Mouse (Mus musculus) adipocyte (in vitro differentiated cells): ENCODE data around the gene Zzef1.

Experiments used
- DNase-seq: peaks from one replicate; pipeline ENCODE4 v3.0.0-alpha.2; 2016; ENCODE audit warnings: low spot score

Gene Zzef1

DNA sequence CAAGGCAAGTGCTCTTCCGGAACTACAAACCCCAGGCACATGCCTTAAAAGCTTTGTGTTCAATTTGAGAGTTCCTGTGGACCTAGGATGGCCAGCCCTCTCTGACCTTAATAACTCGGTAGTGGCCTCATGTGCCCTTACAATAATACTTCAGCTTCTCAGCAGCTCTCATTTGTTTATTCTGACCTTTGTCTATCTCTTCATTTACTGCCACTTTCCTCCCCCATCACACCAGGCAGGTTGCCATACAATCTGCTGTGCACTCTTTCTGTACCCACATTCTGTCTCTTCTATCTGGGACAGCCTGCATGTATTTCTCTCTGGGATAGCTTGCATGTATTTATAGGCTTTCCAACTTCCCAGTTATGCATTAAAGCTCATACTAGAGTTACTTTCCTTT is 10.5 kb downstream of the Zzef1 start:
- DNase-seq, result peak; percentile 61

DNA sequence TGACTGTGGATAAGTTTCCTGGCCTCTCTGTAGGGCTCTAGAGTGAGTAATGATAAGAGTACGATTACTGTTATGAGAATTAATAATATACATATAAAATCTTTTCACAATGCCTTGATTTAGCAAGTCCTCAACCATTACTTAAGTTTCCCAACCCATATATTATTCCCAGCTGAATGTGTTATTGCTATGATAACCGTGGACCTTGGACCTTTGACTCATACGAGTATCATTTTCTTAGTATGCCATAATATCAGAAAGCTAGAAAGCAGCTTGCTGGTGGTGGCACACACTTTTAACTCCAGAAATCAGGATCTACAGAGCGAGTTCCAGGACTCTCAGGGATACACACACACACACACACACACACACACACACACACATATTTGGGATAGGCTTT is 12.0 kb downstream of the Zzef1 start:
- DNase-seq, result no peak

DNA sequence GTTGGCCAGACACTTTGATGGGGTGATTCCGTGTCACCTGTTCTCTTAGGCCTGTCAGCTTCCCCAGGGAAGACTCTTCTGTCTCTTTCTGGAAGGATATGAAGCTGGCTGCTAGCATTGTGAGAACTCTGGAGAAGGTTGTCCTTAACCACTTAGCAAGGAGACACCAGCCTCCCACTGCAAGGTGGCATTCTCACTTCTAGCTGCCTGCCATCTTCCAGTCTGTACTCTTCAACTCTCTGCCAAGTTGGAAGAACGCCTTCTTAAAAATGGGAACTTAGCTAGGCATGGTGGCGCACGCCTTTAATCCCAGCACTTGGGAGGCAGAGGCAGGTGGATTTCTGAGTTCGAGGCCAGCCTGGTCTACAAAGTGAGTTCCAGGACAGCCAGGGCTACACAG is 17.7 kb downstream of the Zzef1 start:
- DNase-seq, result no peak

DNA sequence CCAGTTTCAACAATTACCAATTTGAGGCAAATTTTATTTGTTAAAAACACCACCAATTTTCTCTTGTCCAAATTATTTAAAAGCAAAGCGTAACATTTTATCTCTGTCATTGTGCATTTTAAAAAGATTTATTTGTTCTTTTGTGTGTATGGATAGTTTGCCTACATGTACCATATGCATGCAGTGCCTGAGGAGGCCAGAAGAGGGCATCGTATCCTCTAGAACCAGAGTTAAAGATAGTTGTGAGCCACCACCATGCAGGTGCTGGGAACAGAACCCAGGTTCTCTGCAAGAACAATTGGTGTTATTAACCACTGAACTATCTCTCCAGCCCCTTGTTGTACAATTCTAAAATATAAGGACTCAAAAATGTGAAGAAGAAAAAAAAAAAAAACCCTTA is 18.2 kb downstream of the Zzef1 start:
- no peak for DNase-seq

DNA sequence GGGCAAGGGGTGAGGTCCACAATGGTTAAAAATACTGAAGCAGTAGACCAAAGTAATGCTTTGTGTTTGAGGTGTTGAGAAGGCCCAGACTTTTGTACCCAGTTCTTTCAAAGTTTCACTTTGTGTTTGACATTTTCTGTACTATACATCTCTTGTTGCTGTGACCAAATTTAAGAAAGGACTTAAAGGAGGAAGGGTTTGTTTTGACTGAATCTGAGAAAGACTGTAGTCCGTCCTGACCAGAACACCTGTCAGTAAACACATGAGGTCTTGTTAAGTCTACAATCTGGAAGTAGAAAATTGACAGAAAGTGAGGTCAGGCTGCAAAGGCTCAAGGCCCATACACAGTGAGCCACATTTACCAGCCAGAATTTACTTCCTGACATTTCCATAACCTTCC is 20.8 kb downstream of the Zzef1 start:
- DNase-seq, result no peak

DNA sequence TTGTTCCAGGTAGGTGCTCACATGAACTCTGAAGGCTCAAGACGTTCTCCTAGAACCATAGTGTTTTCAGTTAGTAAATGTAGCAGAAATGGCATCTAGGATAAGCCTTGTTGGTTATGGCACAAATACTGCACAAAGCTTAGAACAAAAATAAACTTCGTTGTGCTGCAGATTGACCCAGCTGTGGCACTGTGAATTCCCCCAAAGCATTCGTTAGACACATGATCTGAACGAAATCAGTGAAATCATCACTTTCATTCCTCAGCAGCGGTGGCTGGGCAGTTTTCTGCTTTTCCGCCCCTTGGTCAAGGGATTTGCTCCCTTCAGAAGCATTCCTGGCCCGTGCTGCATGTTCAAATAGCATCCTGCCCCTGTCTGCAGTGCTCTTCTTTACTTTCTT is 22.0 kb downstream of the Zzef1 start:
- no peak for DNase-seq

DNA sequence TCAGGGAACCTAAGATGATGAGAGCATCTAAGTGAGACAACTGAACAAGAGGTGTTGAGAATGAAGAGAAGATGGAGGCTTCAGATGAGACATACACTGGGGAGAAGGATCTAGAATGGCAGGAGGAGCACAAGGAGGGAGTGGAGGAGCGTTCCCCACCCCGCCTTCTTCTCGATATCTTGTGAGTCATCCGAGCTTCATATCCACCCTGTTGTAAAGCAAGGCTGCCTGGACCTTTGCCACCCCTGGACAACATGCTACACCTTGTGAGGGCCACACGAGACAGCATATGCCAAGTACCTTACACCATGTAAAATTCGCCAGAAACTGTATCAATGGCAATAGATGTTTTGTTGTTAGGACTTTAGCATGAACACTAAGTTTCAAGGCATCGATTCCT is 25.0 kb downstream of the Zzef1 start:
- no peak for DNase-seq

DNA sequence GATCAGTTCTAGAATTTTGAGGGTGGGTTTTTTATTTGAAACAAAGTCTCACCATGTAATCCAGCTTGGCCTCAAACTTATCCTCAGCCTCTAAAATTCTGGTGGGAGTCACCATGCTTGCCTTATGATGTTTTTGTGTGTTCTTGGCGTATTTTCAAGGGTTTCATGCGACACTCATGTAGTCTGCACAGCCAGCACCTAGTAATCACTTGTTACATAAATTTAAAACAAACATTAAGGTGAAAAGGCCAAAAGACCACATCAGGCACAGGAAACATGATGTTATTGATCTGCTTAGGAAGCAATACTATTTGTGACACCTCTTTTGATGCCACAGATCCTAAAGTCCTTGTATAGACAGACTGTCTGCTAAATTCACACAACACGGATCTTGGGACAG is 33.8 kb downstream of the Zzef1 start:
- DNase-seq, result no peak

DNA sequence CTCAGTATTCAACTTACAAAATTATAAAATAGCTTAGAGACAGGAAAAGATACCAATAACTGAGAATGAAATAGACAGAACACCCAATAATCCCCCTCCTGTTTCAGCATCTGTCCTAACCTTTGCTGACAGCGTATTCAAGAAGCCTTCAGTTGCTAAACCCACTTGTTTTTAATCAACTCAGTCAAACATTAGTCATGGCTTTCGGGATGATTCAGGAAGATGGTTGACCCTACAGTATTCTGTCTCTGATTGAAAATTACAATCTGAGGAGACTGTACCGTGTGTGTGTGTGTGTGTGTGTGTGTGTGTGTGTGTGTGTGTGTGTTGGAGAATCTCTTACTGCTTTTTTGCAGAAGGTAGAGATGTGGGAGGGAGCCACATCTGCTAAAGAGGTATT is 46.7 kb downstream of the Zzef1 start:
- no peak for DNase-seq

DNA sequence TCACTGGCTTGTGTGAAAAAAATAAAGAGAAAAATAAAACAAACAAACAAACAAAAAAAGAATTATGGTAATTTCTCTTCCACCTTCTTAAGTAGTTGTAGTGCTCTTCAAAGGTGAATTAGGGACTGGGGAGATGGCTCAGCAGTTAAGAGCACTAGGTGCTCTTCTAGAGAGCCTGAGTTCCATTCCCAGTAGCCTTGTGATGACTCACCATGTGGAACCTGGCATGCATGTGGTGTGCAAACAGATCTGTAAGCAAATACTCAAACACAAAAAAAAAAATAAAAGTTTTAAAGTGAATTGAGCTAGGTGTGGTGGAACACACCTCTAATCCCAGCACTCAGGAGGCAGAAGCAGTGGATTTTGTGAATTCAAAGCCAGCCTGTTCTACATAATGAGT is 47.5 kb downstream of the Zzef1 start:
- no peak for DNase-seq

DNA sequence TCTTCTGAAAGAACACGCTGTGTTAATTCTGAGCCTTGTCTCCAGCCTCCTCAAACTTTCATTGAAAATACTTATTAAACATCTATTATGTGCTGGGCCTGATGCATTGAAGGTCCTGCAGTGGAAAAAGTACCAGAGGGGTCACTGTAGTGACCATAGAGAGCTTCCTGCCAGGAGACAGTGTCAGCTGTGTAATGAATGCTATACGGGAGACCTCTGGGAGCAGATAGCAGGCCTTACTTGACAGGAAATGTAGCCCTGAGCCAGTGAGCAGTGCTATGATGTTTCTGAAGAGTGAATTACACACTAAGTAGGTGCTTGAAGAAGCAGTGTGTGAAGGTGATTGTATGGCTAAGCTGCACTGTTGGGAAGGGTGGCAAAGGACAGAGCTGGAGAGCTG is 49.5 kb downstream of the Zzef1 start:
- no peak for DNase-seq

DNA sequence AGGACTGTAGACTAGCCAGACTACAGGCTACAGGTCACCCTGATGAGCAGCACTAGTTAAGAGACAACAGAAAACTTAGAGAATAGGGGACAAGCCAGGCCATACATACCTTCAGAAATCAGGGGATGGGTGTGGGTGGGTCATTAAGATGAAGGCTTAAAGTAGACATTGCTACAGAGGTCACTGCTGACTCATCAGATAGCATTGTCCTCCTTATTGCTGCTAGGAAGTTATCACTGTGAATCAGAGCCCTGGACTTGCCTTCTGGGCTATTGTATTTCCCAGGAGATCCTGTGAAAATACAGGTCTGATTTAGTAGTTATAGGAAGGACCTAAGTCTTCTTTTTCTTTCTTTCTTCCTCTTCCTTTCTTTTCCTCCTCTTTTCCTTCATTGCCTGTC is 50.7 kb downstream of the Zzef1 start:
- no peak for DNase-seq

DNA sequence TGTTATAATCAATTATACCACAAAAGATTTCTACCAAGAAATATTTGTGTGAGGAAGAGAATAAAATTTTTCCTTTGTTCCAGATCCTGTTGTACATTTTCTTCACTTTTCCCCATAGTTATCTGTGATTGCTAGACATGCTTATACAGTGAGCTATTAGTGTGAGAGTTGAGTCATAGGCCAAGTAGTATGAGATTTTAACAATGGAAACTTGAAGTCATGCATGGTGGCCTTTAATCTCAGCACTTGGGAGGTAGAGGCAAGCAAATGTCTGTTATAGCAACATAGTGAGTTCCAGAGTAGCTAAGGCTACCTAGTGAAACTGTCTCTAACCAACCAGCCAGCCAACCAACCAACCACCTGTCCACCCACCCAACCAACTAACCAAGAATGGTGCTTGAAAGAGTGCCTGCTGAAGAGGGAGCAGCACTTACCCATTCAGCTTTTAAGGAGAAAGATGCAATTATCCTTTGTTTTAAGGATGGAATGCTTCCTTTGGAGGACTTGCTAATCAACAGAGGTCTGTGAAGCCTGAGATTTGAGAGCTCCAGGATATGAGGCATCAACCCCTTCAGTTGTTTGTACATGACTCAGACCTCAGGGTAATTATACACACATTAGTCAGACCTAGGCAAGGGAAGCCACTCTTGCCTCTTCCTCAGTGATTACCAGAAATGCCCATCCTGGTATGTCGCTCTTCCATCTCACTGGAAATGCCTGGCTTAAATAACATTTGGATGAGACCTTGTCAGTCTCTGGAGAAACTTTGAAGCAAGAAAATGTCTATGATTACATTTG is 52.0 kb downstream of the Zzef1 start:
- no peak for DNase-seq

DNA sequence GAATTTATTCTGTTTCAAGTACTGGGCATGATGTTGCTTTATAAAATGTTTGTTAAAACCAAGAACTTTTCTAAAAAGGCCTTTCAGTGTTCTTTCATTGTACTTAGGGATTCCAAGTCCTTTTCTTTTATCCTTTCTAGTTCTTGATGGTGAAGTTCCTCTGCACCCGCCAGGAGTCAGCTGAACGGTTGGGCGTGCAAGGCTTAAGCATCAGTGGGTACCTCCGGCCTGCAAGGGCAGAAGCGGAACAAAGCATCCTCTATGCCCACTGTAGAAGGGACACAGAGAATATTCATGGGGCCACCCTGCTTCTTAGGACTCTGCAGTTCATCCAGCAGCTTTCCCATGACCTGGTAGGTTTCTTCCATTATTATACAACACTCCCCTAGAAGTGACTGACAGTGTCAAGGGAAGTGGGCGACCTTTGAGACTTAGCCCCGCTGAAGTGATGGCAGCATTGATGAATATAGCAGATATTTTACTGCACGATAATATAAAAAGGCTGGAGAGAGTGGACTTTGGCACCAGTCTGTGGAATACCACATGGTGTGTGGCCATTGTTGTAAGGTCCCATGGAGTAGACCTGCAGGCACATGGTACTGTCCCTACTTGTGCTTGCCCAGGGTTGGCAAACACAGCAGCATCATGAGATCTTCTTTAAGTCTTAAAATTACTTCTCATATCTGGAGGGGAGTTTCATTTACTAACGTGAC is 54.5 kb downstream of the Zzef1 start:
- DNase-seq, result no peak

DNA sequence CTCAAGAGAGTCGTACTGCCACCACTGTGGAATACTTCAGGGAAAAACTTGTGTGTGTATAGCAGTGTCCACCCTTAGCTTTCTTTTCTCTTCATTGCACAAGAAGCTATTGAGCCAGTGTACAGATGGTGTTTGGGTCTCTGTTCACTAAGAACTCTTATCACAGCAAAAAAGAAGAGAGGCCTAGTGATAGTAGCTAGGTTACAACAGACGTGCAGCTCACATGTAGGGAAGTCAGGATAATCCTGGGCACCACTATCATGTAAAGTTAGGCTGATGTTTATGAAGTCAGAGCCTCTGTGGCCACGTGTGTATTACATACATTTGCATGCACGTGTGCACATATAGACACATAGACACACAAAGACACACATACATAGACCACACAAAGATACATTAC is 55.2 kb downstream of the Zzef1 start:
- no peak for DNase-seq

DNA sequence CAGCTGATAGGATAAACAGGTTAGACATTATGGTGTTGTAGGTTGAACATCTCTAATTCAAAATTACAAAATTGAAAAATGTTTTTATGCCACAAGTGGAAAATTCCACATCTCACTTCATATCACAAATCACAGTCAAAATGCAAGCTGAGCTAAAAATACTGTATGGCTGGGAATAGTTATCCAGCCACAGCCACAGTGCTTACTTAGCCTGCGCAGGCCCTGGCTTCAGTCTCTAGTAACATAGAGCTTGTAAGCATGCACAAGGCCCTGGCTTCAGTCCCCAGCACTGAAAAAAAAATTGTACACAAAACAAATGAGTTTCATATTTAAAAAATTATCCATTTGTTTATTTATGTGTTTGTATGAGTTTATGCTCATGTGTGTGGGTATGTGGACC is 56.1 kb downstream of the Zzef1 start:
- no peak for DNase-seq

DNA sequence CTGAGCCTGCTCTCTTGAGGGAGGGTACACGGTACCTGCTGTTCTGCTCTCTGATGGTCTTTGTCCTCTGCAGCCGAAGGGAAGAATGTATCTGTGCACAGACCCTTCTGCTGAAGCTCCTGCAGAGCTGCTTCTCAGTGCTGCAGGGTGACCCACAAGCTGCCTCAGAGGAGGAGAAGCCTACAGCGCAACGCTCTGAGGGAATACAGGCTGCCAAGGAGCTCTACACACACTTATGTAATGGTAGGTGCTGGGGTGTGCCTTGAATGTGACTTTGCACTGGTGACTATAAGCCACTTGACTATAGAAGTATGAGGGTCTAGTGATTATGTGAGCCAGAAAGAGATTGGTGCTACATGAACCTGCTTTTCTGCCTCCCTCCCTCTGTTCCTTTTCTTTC is 57.1 kb downstream of the Zzef1 start:
- DNase-seq, result no peak

DNA sequence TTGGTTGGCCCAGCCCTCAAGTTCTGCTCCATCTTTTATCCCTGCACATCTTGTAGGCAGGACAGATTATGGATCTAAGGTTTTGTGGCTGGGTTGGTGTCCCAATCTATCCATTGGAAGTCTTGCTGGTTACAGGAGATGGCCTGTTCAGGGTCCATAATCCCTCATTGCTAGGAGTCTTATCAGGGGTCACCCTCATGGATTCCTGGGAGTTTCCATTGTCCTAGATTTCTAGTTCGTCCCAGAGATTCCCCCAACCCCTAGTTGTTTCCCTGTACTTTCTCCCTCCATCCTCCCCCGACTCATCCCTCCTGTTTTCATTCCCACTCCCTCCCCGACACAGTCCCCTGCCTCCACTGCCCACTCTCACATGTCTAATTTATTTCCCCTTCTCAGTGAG is 58.2 kb downstream of the Zzef1 start:
- no peak for DNase-seq

DNA sequence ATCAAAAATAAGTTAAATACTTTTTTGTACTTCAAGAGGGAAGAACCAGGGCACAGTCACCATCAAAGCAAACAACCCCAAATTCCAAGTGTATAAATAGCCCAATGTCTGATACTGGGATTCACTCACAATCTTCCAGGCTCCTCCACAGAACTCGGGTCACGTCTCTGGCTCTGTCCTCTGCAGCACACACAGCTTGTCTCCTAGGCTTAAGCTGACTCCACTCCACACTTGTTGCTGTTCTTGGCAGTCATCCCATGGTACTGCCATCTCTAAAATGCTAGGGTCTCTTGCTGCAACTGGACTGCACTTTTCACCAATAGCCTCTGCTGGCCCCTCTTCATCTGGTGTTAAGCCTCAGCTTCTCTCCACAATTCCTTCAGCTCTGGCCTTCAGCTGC is 60.7 kb downstream of the Zzef1 start:
- no peak for DNase-seq

DNA sequence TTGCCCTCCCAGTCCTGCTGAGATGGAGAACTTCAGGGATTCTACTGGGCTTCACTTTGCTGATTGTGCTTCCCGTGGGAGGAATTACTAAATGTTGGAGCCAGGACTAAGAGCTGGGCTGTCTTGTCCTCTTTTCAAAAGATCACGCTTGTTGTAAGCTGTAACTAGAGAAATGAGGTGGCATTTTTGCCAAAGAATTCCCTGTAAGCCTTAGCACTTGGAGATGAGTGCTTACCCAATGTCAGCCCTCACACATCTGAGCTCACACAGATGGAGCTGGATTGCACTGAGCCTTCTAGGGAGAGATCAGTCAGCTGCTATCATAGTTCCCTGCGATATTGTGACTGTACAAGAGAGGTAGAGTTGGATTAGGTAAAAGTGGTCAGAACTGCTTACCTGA is 65.2 kb downstream of the Zzef1 start:
- no peak for DNase-seq

DNA sequence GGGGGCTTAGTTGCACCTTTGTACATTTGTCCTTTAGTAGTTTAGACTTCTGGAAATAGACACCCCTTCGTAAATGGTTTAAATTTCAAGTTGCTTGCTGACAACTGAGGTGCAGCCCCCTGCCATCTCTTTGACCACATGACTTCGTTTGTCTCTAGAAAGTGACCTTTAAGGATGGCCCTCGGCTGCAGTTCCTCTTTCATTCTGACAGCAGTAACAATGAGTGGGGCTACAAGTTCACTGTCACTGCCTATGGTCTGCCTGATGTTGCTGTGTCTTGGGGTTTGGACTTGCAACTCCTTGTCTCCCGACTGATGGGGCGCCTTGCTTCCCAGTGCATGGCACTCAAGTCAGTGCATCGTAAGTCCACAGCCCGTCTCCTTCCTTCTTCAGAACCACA is 70.4 kb downstream of the Zzef1 start:
- no peak for DNase-seq

DNA sequence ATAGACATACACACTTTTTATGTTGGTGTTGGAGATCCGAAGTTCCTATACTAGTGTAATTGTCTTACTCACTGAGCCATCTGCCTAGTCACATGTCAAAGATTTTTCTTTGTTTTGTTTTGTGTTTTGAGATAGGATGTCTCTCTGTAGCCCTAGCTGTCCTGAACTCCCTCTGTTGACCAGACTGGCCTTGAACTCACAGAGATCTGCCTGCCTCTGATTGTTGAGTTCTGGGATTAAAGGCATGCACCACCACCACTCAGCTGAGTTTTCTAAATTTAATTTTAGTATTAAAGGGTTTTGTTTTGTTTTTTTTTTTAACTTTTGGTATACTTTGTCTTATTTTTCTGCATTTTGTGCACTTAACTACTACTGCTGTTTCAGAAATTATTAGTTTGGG is 76.0 kb downstream of the Zzef1 start:
- no peak for DNase-seq

DNA sequence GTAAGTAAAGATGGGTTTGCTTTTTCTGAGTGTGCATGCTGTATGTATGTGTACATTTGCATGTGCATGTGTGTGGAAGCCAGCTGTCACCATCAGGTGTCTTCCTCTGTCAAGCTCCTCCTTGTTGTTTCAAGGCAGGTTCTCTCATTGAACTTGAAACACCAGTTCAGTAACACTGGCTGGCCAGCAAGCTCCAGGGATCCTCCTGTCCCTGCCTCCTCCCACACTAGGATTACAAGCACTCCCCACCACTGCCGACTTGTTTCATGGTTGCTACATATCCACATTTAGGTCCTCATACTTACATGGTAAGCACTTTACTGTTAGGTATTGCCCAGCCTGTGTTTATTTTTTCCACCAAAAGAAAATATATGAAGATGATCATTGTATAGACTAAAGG is 96.6 kb downstream of the Zzef1 start:
- no peak for DNase-seq

DNA sequence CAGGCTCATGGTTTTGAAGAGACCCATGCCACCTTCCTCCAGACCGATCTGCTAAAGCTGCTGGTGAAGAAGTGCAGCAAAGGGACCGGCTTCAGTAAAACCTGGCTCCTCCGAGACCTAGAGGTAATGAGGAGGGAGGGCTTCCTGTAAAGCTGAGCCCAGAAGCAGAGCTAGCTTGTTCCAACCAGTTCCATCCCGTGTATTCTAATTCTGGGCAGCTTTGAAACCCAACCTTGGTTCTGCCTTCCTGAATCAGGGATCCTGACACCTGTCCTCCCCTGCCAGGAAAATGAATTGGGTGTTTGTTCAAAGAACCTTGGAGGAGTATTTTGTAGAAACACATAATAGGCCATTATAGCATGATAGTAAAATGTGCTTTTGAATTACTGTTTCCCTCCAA is 112.4 kb downstream of the Zzef1 start:
- DNase-seq, result no peak
